Mouse (Mus musculus): Measurements from ENCODE around the gene Cnga4.
"Not testable (repeated sequence)": the region's sequence is repeated elsewhere in the genome, so short reads cannot be mapped to it uniquely, and the experiment has no call there.

DNA sequence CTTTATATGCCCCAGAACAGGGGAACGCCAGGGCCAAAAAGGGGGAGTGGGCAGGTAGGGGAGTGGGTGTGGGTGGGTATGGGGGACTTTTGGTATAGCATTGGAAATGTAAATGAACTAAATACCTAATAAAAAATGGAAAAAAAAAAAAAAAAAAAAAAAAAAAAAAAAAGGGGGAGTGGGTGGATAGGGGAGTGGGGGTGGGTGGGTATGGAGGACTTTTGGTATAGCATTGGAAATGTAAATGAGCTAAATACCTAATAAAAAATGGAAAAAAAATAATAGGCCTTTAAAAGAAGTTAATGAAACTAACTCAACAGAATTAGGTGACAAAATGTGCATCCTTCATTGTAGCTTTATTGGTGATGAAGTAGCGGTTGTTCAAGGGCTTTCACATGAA, 47.9 kb upstream of the Cnga4 start:
- not testable (repeated sequence) for TF ChIP-seq CTCF, EP300 (IDR thresholded peaks at IDR 0.05)

Data from lung, postnatal 0 days (tissue).